Mouse (Mus musculus): Measurements from ENCODE around the gene Lamtor5.
"Not testable (repeated sequence)": the region's sequence is repeated elsewhere in the genome, so short reads cannot be mapped to it uniquely, and the experiment has no call there.

The Lamtor5 gene

GRCm38 (mm10) chr3:107272433-107272832, 6.2 kb upstream of the Lamtor5 start:
- no peak for DNase-seq (ENCODE audit: low read depth, low spot score)

DNA sequence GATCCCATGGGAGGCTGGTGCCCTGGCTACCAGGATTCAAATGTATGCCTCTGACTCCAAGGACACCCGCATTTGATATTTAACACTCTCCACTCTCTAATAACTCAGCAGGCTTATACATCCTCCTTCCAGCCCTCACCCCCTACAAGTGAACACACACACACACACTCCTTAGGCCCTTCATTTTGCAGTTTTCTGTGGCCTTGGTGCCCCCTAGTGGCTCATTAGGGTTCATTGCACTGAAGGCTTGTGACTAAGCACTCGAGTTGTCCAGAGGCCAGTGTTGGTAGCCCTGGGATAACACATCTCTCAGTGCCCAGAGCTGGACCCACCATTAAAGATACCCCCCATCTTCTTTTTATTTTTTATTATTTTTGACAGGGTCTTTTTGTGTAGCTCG, 4.8 kb upstream of the Lamtor5 start:
- DNase-seq (ENCODE audit: low read depth, low spot score) = peak; percentile 38

GRCm38 (mm10) chr3:107275351-107275750, 3.3 kb upstream of the Lamtor5 start:
- no peak for DNase-seq (ENCODE audit: low read depth, low spot score)

DNA sequence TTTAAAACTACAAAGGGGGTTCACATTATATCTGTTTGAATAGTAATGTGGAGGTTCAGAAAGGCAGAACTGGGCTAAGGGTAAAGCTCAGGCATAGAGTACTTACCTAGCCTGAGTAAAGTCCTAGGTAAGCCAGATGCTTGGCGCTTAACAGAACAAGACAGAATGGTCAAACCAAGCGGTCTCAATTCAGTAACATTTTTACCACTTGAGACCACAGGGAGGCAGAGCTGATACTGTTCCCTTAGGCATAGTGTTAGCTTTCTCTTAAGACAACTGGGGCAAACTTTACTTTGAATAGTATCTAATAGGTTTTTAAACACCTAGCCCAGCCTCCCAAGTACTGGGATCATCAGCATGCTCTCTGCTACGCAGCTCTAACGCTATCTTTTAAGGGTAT, 2.7 kb upstream of the Lamtor5 start:
- DNase-seq (ENCODE audit: low read depth, low spot score) = no peak

- DNase-seq (ENCODE audit: low read depth, low spot score) = no peak
Measured at GRCm38 (mm10) chr3:107276626-107277025, 2.0 kb upstream of the Lamtor5 start.

GRCm38 (mm10) chr3:107286123-107286522, 7.5 kb downstream of the Lamtor5 start:
- no peak for DNase-seq (ENCODE audit: low read depth, low spot score)

DNA sequence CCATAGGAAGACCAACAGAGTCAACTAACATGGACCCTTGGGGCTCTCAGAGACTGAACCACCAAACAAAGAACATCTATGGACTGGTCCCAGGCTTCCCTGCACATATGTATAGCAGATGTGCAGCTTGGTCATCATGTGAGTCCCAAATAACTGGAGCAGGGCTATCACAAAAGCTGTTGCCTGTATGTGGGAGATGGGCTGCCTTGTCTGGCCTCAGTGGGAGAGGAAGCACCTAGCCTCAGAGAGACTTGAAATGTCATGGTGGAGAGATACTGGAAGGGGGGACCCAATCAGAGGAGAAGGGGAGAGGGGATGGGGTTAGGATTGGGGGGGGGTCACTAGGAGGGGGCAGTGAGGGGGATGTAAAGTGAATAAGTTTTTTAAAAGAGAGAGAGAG, 8.7 kb downstream of the Lamtor5 start:
- no peak for DNase-seq (ENCODE audit: low read depth, low spot score)

DNA sequence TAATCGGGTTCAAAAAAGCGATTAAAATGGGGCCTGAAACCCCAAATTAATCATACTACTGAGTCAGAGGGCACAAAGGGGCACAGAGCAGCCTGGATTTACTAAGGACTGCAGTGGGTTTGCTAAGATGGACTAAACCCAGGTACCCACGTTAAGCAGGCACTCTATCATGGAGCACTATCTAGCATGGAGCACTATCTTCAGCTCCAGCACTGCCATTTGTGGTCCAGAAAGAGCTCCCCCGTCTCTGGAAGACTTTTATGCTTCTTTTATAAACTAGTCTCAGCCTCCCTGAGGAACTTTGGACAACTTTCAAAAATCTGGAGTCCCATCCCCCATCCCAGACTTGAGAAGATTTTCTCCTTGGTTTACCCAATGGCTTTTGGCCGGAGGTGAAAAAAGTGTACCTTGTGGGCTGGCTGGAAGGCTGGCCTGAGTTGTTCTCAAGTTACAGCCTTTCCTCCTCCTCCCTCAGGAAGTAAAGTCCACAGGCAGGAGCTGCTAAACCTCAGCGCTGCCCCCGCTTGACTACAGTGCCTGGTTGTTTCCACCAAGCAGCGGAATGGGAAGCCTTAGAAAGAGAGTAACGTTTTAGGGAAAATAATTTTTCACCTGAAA, 12.2 kb downstream of the Lamtor5 start, which contains the start of gene Slc16a4:
Gene Slc16a4, plus strand, starts transcription at position 467 of the 618 bp plus-strand sequence.
- no peak for DNase-seq (ENCODE audit: low read depth, low spot score)

- no peak for DNase-seq (ENCODE audit: low read depth, low spot score)
Measured at GRCm38 (mm10) chr3:107295672-107296360, 17.2 kb downstream of the Lamtor5 start.

DNA sequence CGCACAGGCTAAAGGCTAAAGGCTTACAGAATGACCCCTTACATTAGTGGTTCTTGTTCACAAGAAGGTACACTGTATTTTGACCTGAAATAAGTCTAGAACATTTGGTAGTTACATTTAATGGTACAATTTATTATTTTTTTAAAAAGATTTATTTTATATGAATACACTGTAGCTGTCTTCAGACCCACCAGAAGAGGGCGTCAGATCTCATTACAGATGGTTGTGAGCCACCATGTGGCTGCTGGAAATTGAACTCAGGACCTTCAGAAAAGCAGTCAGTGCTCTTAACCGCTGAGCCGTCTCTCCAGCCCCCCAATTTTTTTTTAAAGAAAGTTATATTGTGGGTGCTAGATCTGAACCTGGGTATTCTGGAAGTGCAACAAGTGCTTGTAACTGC, 18.3 kb downstream of the Lamtor5 start:
- not testable (repeated sequence) for DNase-seq (ENCODE audit: low read depth, low spot score)

DNA sequence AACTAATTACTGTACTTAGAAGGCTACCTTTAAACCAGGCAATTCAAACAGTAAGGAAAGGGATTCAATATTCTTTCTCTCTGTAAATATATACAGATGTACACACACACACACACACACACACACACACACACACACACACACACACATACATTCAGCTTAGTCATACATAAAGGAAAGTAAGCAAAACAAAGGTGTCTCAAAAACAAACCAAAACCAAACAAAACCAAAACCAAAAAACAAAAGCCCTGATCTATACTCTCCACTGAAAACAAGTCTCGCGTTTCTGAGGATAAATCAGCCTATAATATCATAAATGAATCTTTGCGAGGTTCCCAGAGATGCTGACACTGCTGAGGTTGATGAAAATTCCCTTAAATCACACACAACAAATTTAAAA, 38.7 kb downstream of the Lamtor5 start:
- DNase-seq (ENCODE audit: low read depth, low spot score) = no peak

DNA sequence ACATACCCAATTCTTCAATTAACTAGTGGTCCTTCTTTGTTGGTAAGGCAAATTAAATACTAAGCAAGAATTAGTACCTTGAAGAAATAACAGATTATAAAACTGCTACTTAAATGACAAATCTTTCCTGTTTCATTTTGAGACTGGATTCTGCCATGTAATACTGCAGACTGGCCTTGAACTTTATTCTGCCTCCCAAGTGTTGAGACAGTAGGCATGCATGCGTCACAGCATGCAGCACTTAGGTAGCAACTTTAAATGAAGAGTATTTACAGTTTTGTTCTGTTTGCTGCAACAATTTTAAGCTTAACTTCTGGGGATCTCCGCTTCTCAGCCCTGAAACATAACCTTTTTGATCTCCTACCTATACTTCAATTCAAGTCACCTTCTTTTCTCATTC, 42.5 kb downstream of the Lamtor5 start:
- no peak for DNase-seq (ENCODE audit: low read depth, low spot score)

- no peak for DNase-seq (ENCODE audit: low read depth, low spot score)
Measured at GRCm38 (mm10) chr3:107321776-107322175, 43.1 kb downstream of the Lamtor5 start.

- DNase-seq (ENCODE audit: low read depth, low spot score) = no peak
Measured at GRCm38 (mm10) chr3:107326442-107326841, 47.8 kb downstream of the Lamtor5 start.

- DNase-seq (ENCODE audit: low read depth, low spot score) = no peak
Measured at GRCm38 (mm10) chr3:107330503-107331424, 52.1 kb downstream of the Lamtor5 start.

- no peak for DNase-seq (ENCODE audit: low read depth, low spot score)
Measured at GRCm38 (mm10) chr3:107331746-107332126, 53.1 kb downstream of the Lamtor5 start.

DNA sequence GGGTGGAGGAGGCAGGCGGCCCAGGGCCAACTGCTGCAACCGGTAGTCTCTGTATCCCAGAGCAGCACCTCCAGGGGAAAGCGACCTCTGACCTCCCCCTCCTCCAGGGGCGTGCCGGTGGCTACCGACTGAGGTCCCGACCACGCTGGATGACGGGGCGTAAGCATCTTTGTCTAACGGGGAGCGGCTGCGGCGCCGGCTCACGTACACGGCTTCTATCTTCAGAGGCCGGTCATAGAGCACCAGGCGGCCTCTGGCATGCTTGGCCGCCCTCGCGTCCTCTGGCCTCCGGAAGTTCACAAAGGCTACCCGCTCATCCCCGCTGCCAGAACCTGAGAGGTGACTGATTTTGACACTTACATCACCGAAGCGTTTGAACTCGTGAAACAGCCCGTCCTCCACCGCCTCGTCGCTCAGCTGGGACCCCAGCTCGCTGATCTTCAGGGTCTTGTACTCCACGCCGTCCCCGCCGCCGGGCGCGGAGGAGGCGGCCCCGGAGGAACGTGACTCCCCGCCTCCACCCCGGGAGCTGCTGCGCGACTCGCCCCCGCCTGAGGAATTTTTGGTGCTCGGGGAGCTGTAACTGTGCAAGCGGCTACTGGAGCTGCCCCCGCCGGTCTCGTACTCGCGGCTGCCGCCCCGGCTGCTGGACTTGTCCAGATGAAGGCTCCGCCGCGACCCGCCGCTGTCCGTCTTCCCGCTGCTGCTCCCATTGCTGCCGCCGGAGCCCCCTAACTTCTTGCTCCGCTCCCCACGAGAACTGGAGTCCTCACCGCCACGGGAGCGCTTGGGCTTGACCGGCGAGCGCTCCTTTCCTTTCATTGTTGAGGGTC, 53.7 kb downstream of the Lamtor5 start:
- DNase-seq (ENCODE audit: low read depth, low spot score) = no peak

DNA sequence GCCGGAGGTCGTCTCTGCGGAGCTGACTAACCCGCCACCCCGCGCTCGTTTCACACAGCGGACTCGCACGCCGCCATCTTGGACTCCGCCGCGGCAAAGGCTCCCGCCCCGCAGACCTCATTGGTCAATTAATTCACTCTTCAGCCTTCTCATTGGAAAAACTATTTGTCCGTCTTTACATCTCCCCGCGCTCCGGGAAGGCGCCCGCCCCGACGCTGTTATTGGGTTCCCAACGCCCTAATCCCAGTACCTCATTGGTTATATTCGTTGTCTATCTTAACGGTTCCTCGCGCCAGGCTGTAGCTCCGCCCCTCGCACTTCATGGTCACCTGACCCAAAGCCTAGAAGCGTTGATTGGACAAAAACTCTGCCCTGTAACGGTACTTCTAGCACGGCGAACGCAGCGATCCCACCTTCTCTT, 54.3 kb downstream of the Lamtor5 start:
- DNase-seq (ENCODE audit: low read depth, low spot score) = peak; percentile 99
